Mouse (Mus musculus) forebrain, embryonic 12.5 days (tissue): Measurements from ENCODE around the gene Gm9803. TPM values are rescaled to one million over a fixed set of nuclear protein-coding genes. Genes with fewer than 3 reads are reported as not detected.

Experiments
- ATAC-seq: fragments of 200-750 bp; cut with Nextera tagmentation; 2 replicates; pipeline ENCODE4 v1.8.0; 2017; ENCODE audit warnings: moderate TSS enrichment; ENCODE audit not compliant: low FRiP score
- H3K27ac ChIP-seq: fragments of 300-500 bp; sonication (generic); 2 replicates; pipeline ENCODE4 v1.5.1; 2016; ENCODE audit warnings: mild to moderate bottlenecking
- H3K27me3 ChIP-seq: fragments of 300-500 bp; sonication (generic); 2 replicates; pipeline ENCODE4 v1.6.1; 2016; ENCODE audit warnings: mild to moderate bottlenecking
- H3K36me3 ChIP-seq: fragments of 300-500 bp; sonication (generic); replicated peaks from 2 replicates; pipeline ENCODE4 v1.6.1; 2016; ENCODE audit warnings: mild to moderate bottlenecking
- H3K4me1 ChIP-seq: fragments of 300-500 bp; sonication (generic); 2 replicates; pipeline ENCODE4 v1.6.1; 2016
- H3K4me2 ChIP-seq: fragments of 300-500 bp; sonication (generic); 2 replicates; pipeline ENCODE4 v1.6.1; 2016; ENCODE audit warnings: mild to moderate bottlenecking, moderate library complexity
- H3K4me3 ChIP-seq: fragments of 300-500 bp; sonication (generic); replicated peaks from 2 replicates; pipeline ENCODE4 v1.5.1; 2016; ENCODE audit warnings: mild to moderate bottlenecking
- H3K9ac ChIP-seq: fragments of 300-500 bp; sonication (generic); 2 replicates; pipeline ENCODE4 v1.6.1; 2016; ENCODE audit warnings: mild to moderate bottlenecking
- H3K9me3 ChIP-seq: fragments of 300-500 bp; sonication (generic); 2 replicates; pipeline ENCODE4 v1.6.1; 2016
- WGBS: fragments of 180-500 bp; shearing (Covaris S2); methylation state at CpG from one replicate; pipeline ENCODE4 v1.1.7; 2016; 5-methylcytosine and 5-hydroxymethylcytosine counted together
- polyA plus RNA-seq: library from polyadenylated mRNA; unstranded; fragments of >200 nt; fragmentation: Nextera tagmentation; extraction: Ambion mirVana; gene quantifications from 2 replicates; pipeline ENCODE4 v1.2.1, GENCODE M21; 2016

The Gm9803 gene
- polyA plus RNA-seq, 1 experiment from 2014 or later: 14.1 TPM

DNA sequence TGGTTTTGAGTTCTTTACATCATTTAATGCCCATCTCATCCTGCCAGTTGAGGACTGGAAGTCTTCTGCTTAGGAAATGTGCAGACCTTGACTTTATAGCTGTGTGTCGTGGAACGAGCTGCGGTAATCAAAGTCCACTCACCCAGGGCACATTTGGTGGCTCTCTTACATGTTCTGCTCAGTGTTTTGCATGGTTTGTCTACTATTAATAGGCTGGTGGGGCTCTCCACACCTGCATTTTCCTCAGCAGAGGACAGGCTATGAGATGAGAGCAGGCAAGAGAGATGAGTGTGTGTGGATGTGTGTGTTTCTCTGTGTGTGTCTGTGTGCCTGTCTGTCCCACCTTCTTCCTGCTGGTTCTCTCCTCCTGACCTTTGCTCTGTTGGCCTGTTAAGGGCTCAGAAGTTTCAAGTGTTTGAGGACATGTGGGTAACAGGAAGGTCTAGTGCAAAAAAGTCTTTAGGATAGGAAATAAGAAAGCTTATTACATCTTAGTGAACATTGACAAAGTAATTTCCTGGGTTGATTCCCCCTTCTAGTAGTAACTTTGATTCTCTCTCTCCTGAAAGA lies 36.4 kb upstream of the Gm9803 start:
- Histone ChIP-seq H3K27ac (no peak overlapping the region), H3K9me3 (no peaks in the 10 kb centered on the region), H3K36me3 (no peaks in the 10 kb centered on the region; the same call in 1 of the 2 replicates), H3K9ac (no peak overlapping the region), H3K27me3 (no peaks in the 10 kb centered on the region), H3K4me3 (no peak overlapping the region), H3K4me2 (no peak overlapping the region), H3K4me1 (peaks cover 19% of the 10 kb centered on the region)
- WGBS: 95% methylated on average over 3 of the region's 3 CpGs
- no peak for ATAC-seq

DNA sequence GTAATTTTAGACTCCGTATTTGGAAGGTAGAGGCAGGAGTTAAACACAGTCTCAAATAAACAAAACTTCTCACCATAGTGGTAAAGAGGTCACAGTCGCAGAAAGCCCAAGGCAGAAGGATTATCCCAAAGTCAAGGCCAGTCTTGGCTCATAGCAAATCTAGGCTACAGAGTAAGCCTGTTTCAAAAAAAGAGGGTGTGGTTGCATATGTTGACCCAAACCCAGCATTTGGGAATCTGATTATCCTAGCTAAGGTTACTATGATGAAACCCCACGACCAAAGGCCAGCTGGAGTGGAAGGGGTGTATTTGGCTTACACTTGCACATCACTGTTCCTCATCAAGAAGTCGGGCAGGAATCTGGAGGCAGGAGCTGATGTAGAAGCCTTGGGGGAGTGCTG lies 35.6 kb upstream of the Gm9803 start:
- WGBS: 84% methylated on average over 4 of the region's 4 CpGs
- no peak overlapping the region for H3K27ac ChIP-seq
- peaks cover 12% of the 10 kb centered on the region for H3K4me1 ChIP-seq
- H3K27me3 ChIP-seq: no peaks in the 10 kb centered on the region
- no peaks in the 10 kb centered on the region for H3K9me3 ChIP-seq
- no peak overlapping the region for H3K9ac ChIP-seq
- H3K36me3 ChIP-seq: no peaks in the 10 kb centered on the region; the same call in 1 of the 2 replicates
- no peak overlapping the region for H3K4me3 ChIP-seq
- H3K4me2 ChIP-seq: no peak overlapping the region
- no peak for ATAC-seq

- no peak for ATAC-seq
- Histone ChIP-seq H3K4me1 (peaks cover 6% of the 10 kb centered on the region; the same call in 1 of the 2 replicates), H3K27me3 (no peaks in the 10 kb centered on the region), H3K27ac (no peak overlapping the region), H3K36me3 (peaks cover 3% of the 10 kb centered on the region), H3K4me2 (no peak overlapping the region), H3K4me3 (no peak overlapping the region), H3K9ac (no peak overlapping the region), H3K9me3 (no peaks in the 10 kb centered on the region)
- 89% methylated on average over 7 of the region's 7 CpGs for WGBS
Observed at GRCm38 (mm10) chr10:43489139-43489538, 34.7 kb upstream of the Gm9803 start.

- H3K4me1 ChIP-seq: peaks cover 6% of the 10 kb centered on the region; the same call in 1 of the 2 replicates
- 70% methylated on average over 6 of the region's 6 CpGs for WGBS
- H3K9me3 ChIP-seq: no peaks in the 10 kb centered on the region
- ATAC-seq: no peak
- H3K36me3 ChIP-seq: peaks cover 7% of the 10 kb centered on the region
- H3K4me2 ChIP-seq: no peak overlapping the region
- H3K4me3 ChIP-seq: no peak overlapping the region
- no peaks in the 10 kb centered on the region for H3K27me3 ChIP-seq
- no peak overlapping the region for H3K9ac ChIP-seq
- H3K27ac ChIP-seq: no peak overlapping the region
Observed at GRCm38 (mm10) chr10:43489550-43489949, 34.3 kb upstream of the Gm9803 start.

DNA sequence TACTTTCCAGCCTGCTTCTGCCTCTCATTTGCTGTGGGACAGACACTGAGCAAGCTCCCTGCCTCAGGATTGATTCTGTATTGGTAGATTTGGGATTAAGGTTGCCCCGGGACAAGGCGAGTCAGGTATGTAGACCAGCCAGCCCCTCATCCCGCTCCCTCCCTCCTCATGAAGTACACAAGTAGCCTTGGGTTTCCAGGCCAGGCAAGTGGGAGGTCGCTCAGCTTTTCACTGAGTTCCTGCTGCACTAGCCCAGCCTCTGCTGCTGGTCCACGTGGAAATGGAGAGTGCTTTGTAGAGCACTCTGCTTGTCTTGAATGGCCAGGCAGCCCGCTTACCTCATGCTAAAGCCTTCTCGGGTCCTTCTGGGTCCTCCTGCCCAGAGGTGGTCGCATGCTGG lies 33.9 kb upstream of the Gm9803 start:
- Histone ChIP-seq H3K4me2 (no peak overlapping the region), H3K9ac (no peak overlapping the region), H3K36me3 (peaks cover 12% of the 10 kb centered on the region), H3K4me1 (peaks cover 6% of the 10 kb centered on the region; the same call in 1 of the 2 replicates), H3K27ac (no peak overlapping the region), H3K9me3 (no peaks in the 10 kb centered on the region), H3K27me3 (no peaks in the 10 kb centered on the region), H3K4me3 (no peak overlapping the region)
- WGBS: 77% methylated on average over 8 of the region's 8 CpGs
- ATAC-seq: no peak

DNA sequence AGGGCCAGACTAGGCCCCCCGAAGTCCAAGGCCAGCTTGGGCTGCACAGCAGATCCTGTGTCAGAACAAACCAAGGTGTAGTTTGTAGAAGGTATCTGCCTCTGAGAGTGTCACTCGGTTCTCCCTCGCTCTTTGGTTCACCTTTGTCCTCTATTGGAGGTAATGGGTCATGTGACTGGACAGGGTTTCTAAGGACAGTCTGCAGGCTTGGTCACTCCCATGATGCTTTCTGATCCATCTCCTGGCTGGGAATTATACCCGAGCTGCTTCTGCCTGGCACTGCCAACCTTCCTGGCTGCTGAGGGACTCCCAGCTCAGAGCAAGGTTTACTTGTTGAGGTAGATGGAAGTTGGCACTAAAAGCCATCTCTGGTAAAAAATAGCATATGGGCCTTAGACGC lies 33.0 kb upstream of the Gm9803 start:
- ATAC-seq: no peak
- WGBS: 86% methylated on average over 5 of the region's 5 CpGs
- no peaks in the 10 kb centered on the region for H3K9me3 ChIP-seq
- H3K27me3 ChIP-seq: no peaks in the 10 kb centered on the region
- no peak overlapping the region for H3K4me2 ChIP-seq
- H3K4me3 ChIP-seq: no peak overlapping the region
- no peak overlapping the region for H3K27ac ChIP-seq
- peaks cover 20% of the 10 kb centered on the region for H3K36me3 ChIP-seq
- H3K9ac ChIP-seq: no peak overlapping the region
- peaks cover 6% of the 10 kb centered on the region; the same call in 1 of the 2 replicates for H3K4me1 ChIP-seq

DNA sequence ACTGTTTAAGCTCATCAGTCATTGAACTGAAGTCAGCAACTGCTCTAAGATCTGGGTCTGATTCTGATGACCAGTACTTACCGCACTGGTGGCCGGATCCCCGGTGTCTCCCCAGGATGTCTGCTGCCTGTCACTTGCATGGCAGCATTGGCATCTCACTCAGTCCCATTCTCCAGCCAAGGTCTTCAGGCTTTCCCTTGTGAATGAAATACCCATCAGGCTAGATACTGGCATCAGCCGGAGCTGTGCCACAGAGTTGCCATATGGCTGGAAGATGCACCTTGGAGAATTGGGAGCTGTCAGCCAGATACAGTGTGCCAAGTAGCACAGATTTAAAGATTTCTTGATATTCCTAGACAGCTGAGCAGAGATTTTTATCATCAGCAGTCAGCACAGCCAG lies 21.3 kb upstream of the Gm9803 start:
- WGBS: 92% methylated on average over 4 of the region's 4 CpGs
- H3K36me3 ChIP-seq: peaks cover 57% of the 10 kb centered on the region
- ATAC-seq: no peak

DNA sequence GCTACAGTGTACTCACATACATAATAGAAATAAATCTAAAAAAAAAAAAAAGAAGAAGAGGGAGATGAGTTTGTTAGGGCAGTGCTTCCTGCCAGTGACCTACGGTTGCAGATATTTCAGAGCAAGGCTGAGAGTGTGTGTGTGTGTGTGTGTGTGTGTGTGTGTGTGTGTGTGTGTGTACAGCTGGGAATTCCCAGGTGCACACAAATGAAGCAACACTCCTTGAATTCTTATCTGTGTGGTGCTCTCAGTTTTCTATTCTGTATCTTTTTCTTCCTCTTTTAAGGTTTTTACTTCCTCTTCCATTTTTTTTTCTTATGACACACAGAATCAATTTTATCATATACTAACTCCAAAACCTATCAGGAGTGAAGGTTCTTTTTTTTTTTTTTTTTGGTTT lies 19.6 kb upstream of the Gm9803 start:
- Histone ChIP-seq H3K4me2 (no peak overlapping the region), H3K36me3 (peaks cover 46% of the 10 kb centered on the region), H3K4me3 (no peak overlapping the region), H3K9me3 (no peaks in the 10 kb centered on the region), H3K9ac (no peak overlapping the region), H3K4me1 (no peaks in the 10 kb centered on the region), H3K27ac (no peak overlapping the region), H3K27me3 (no peaks in the 10 kb centered on the region)
- ATAC-seq: no peak
- WGBS: 100% methylated on average over 1 of the region's 1 CpGs

More for the DNA sequence above, 21.3 kb upstream of the Gm9803 start:
- Histone ChIP-seq H3K4me1 (no peaks in the 10 kb centered on the region), H3K9me3 (no peaks in the 10 kb centered on the region), H3K9ac (no peak overlapping the region), H3K27ac (no peak overlapping the region), H3K27me3 (no peaks in the 10 kb centered on the region), H3K4me3 (no peak overlapping the region), H3K4me2 (no peak overlapping the region)

DNA sequence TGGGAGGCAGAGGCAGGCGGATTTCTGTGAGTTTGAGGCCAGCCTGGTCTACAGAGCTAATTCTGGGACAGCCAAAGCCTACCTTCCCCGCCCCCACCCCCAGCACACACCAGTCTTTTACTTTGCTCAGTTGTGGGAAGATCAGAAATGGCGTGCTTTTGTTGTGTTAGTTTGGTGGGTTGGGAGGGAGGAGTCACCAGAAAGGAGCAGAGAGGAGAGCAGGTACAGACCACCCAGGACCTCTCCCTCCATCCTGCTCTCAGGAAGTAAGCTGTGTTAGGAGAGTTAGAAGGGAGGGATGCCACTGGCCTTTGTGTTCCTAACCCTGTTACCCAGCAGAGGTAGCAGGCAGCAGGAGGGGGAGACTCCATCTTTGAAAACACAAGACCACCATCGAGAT lies 16.8 kb upstream of the Gm9803 start:
- 78% methylated on average over 4 of the region's 4 CpGs for WGBS
- no peaks in the 10 kb centered on the region for H3K4me1 ChIP-seq
- no peaks in the 10 kb centered on the region for H3K9me3 ChIP-seq
- H3K36me3 ChIP-seq: peaks cover 57% of the 10 kb centered on the region
- no peak overlapping the region for H3K4me3 ChIP-seq
- H3K27me3 ChIP-seq: no peaks in the 10 kb centered on the region
- no peak for ATAC-seq
- no peak overlapping the region for H3K4me2 ChIP-seq
- H3K27ac ChIP-seq: no peak overlapping the region
- no peak overlapping the region for H3K9ac ChIP-seq

DNA sequence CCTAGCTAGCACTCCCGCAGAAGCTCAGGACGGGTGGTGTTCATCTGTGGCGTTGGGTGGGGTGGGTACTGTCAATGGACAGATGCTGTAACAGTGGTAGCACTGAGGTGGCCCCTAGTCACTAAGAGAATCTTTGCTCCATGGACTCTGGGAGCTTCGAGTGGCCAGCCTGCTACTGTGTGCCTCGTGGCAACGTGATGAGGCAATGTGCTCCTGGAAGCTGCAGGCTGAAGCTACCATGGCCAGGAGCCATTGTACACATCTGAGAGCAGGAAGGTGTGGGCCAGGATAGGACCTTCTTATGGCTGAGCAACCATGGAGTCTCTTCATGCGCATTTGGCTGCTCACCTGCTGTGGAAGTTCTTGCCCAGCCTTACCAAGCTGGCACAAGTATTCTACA lies 14.7 kb upstream of the Gm9803 start:
- Histone ChIP-seq H3K4me1 (no peaks in the 10 kb centered on the region), H3K9ac (no peak overlapping the region), H3K9me3 (no peaks in the 10 kb centered on the region), H3K36me3 (peaks cover 60% of the 10 kb centered on the region), H3K4me2 (no peak overlapping the region), H3K4me3 (no peak overlapping the region), H3K27ac (no peak overlapping the region), H3K27me3 (no peaks in the 10 kb centered on the region)
- 95% methylated on average over 7 of the region's 7 CpGs for WGBS
- ATAC-seq: no peak

DNA sequence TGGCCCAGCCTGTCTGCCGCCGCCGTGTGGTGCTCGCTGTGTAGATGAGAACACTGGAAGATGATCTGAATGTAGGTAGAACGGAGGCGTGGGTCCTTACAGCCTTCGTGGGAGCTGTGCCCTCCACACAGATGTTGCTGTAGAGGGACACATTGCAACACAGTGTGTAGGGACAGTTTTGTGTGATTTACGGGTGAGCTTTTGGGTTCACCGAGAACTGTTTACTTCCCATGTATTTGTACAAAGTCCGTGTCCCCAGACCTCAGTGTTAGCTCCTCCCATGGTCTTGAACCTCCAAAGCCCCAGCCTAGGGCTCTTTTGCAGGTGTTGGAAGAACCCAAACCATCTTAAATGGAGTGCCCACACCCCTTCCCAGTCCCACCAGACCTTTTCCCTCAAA lies 10.9 kb upstream of the Gm9803 start:
- Histone ChIP-seq H3K27ac (no peak overlapping the region), H3K4me3 (no peak overlapping the region), H3K36me3 (peaks cover 54% of the 10 kb centered on the region), H3K9me3 (no peaks in the 10 kb centered on the region), H3K4me2 (no peak overlapping the region), H3K27me3 (no peaks in the 10 kb centered on the region), H3K4me1 (no peaks in the 10 kb centered on the region), H3K9ac (no peak overlapping the region)
- ATAC-seq: no peak
- WGBS: 97% methylated on average over 10 of the region's 10 CpGs

GRCm38 (mm10) chr10:43516992-43517660 lies 6.8 kb upstream of the Gm9803 start:
- 82% methylated on average over 6 of the region's 6 CpGs for WGBS
- H3K27me3 ChIP-seq: no peaks in the 10 kb centered on the region
- H3K4me3 ChIP-seq: no peak overlapping the region
- H3K9ac ChIP-seq: no peak overlapping the region
- H3K9me3 ChIP-seq: no peaks in the 10 kb centered on the region
- no peaks in the 10 kb centered on the region for H3K4me1 ChIP-seq
- H3K36me3 ChIP-seq: peaks cover 22% of the 10 kb centered on the region
- no peak overlapping the region for H3K4me2 ChIP-seq
- no peak for ATAC-seq
- H3K27ac ChIP-seq: no peak overlapping the region

DNA sequence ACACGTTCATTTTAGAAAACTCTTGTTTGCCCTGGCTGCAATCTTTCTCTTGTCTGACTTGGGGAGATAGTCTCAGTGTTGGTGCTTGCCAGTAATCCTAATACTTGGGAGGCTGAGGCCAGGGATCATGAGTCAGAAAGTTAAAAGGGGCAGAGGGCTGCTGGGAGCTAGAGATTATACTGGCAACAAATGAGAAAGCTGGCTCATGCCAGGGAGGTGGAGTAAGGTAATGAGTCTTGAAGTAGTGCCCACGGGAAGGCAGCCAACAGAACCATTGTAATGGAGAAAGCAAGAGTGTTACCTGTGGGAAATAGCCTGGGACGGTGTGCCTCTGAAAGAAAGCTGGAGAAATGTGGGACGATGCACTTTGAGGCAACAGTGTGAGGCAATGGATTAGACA lies 6.0 kb upstream of the Gm9803 start:
- no peaks in the 10 kb centered on the region for H3K27me3 ChIP-seq
- no peak overlapping the region for H3K27ac ChIP-seq
- H3K36me3 ChIP-seq: peaks cover 18% of the 10 kb centered on the region
- no peak overlapping the region for H3K4me3 ChIP-seq
- no peaks in the 10 kb centered on the region for H3K4me1 ChIP-seq
- H3K4me2 ChIP-seq: no peak overlapping the region
- no peaks in the 10 kb centered on the region for H3K9me3 ChIP-seq
- ATAC-seq: no peak
- WGBS: 71% methylated on average over 4 of the region's 4 CpGs
- H3K9ac ChIP-seq: no peak overlapping the region
